Mouse (Mus musculus): ENCODE measurements around the gene Sema6d. TPM values are rescaled to one million over a fixed set of nuclear protein-coding genes. Genes with fewer than 3 reads are reported as not detected.

Sema6d gene
- total and polyA plus RNA-seq, 3 experiments = 0.05 TPM; not detected in 2

DNA sequence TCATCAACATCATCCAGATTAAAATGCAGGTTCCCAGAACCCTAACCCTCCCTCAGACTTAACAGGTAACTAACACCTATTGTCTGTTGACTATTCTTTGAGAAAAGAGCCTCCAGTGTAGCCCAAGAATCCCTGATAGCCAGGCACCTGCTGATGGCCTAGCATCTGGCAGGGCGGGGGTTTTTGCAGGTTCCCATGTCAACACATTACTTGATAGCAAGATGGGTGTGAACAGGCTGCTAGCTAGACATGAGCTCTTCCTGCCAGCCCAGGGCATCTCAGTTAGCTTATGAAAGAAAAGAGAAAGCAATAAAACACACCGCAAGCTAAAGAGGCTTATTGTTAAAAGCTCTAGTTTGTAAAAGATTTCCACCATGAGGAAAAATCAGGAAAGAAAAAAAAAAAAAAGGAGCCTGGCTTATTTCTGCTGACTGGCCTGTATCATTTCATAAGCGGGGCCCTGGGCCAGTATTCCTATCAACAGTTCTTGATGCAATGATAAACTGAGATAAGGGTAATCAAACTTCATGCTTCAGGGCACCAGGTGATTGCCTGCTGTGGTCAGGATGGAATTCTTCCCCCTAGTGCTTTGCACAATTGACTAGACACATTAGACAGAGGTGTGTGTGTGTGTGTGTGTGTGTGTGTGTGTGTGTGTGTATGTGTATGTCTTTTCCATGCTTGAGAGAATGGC is 528.9 kb downstream of the Sema6d start:
- TF ChIP-seq GATA1 (IDR thresholded peaks at IDR 0.05; ENCODE audit: borderline replicate concordance, low read length) (no peak), GATA2 (IDR thresholded peaks at IDR 0.05; ENCODE audit: borderline replicate concordance, low read depth, low read length) (no peak), CTCF (IDR thresholded peaks at IDR 0.05; ENCODE audit: low read depth, low read length) (no peak), TAL1 (conservative IDR thresholded peaks at IDR 0.05; ENCODE audit: low read depth, low read length) (no peak), POLR2AphosphoS5 (IDR thresholded peaks at IDR 0.05; ENCODE audit: insufficient replicate concordance, low read depth, low read length) (no peak)

DNA sequence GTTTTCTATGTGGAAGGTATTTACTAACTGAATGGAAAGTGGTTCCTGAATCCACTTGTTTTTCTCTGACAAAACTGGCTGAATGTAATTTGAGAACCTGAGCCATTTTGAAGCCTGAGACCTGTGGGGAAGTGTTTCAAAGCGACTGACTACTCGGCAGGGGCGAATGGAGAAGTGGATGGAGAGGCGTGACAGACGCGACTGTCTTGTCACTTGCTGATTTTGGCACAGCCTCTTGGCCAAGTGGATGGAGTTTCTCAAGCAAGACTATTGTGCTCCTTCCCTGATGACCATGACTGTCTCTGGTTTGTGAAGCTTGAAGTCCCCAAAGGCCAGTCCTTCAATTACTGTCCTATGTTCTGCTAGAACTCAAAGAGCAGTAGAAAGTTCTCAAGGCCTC is 530.7 kb downstream of the Sema6d start:
- Histone ChIP-seq H3K36me3 (replicated peaks) (no peaks in the 10 kb centered on the region), H3K27me3 (ENCODE audit: insufficient read depth, low read length) (no peaks in the 10 kb centered on the region), H3K4me1 (ENCODE audit: insufficient read depth, low read depth, low read length) (no peaks in the 10 kb centered on the region), H3K9me3 (replicated peaks) (peaks cover 52% of the 10 kb centered on the region), H3K4me3 (ENCODE audit: low read depth, low read length) (no peak overlapping the region)
- DNase-seq (ENCODE audit: low spot score) (no peak), ATAC-seq (ENCODE audit: extremely low read depth, insufficient number of reproducible peaks, low FRiP score, poor library complexity, severe bottlenecking) (no peak)
- TF ChIP-seq TAL1 (conservative IDR thresholded peaks at IDR 0.05; ENCODE audit: low read depth, low read length) (no peak), CTCF (IDR thresholded peaks at IDR 0.05; ENCODE audit: low read depth, low read length) (no peak), GATA2 (IDR thresholded peaks at IDR 0.05; ENCODE audit: borderline replicate concordance, low read depth, low read length) (no peak), GATA1 (IDR thresholded peaks at IDR 0.05; ENCODE audit: borderline replicate concordance, low read length) (no peak), POLR2AphosphoS5 (IDR thresholded peaks at IDR 0.05; ENCODE audit: insufficient replicate concordance, low read depth, low read length) (no peak)

More for the DNA sequence above, 528.9 kb downstream of the Sema6d start:
- no peak overlapping the region for H3K4me3 ChIP-seq (ENCODE audit: low read depth, low read length)
- peaks cover 60% of the 10 kb centered on the region for H3K9me3 ChIP-seq (replicated peaks)
- H3K4me1 ChIP-seq (ENCODE audit: insufficient read depth, low read depth, low read length) = no peaks in the 10 kb centered on the region
- DNase-seq (ENCODE audit: low spot score) (no peak), ATAC-seq (ENCODE audit: extremely low read depth, insufficient number of reproducible peaks, low FRiP score, poor library complexity, severe bottlenecking) (no peak)
- H3K36me3 ChIP-seq (replicated peaks) = no peaks in the 10 kb centered on the region
- no peaks in the 10 kb centered on the region for H3K27me3 ChIP-seq (ENCODE audit: insufficient read depth, low read length)

DNA sequence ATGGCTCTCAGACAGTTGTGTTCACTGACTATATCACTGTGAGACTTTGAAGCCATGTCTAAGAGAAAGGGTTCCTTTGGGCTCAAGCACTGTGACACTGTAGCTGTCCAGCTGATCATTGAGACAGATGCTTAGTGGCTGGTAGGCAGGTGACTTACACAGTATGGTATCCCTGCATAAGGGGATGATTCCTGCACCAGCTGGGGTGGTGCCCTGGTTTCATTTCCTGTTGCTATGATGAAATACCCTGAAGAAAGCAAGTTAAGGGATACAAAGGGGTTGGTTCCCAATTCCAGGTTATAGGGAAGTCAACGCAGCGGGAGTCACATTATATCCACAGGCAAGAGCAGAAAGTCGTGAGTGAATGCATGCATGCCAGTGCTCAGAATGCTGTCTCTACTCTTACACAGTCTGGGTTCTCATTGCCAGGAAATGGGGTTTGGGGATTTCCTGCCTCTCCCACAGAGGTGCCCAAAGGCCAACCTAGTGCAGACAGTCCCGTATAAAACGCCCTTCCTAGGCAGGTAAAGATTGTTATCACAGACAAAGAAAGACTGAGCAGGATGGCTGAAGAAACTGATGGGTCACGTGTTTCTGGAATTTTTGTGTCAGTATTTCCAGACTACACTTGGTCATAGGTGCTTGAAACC is 532.3 kb downstream of the Sema6d start:
- Histone ChIP-seq H3K9me3 (replicated peaks) (peaks cover 48% of the 10 kb centered on the region), H3K4me3 (ENCODE audit: low read depth, low read length) (no peak overlapping the region), H3K27me3 (ENCODE audit: insufficient read depth, low read length) (no peaks in the 10 kb centered on the region), H3K36me3 (replicated peaks) (no peaks in the 10 kb centered on the region), H3K4me1 (ENCODE audit: insufficient read depth, low read depth, low read length) (no peaks in the 10 kb centered on the region)
- DNase-seq (ENCODE audit: low spot score) (no peak), ATAC-seq (ENCODE audit: extremely low read depth, insufficient number of reproducible peaks, low FRiP score, poor library complexity, severe bottlenecking) (no peak)
- TF ChIP-seq POLR2AphosphoS5 (IDR thresholded peaks at IDR 0.05; ENCODE audit: insufficient replicate concordance, low read depth, low read length) = no peak
- no peak for TF ChIP-seq GATA2 (IDR thresholded peaks at IDR 0.05; ENCODE audit: borderline replicate concordance, low read depth, low read length)
- TF ChIP-seq GATA1 (IDR thresholded peaks at IDR 0.05; ENCODE audit: borderline replicate concordance, low read length) = no peak
- TF ChIP-seq TAL1 (conservative IDR thresholded peaks at IDR 0.05; ENCODE audit: low read depth, low read length) = no peak
- no peak for TF ChIP-seq CTCF (IDR thresholded peaks at IDR 0.05; ENCODE audit: low read depth, low read length)

DNA sequence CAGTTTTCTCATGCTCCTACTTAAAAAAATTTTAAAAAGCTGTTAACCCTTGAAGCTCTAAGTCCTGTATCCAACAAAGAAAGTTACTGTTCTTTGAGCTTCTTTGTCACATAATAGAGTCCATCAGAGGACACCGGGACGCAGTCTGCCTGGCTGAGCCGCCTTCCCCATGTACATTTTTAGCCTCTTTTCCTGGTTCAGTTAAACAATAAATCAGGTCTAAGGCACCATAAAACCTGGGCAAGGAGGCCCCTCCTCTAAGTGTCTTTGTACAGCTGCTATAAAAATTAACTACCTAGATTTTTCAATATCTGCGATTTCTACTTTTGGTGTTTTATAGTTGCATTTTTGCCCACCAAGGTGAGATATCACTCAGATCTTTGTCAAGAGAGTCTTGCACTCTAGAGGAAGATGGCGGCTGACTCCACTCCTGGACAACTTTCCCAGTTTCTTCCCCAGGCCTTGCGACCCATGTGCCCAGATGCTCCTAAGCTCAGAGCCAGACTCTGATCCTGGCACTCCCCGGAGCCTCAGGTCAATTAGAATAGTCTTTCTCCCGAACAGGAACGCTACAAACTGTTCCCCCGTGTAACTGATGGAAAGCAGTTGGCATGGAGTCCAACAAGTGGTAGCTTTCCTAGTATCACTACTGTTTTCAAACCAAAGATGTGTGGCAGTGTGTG is 534.6 kb downstream of the Sema6d start:
- H3K27me3 ChIP-seq (ENCODE audit: insufficient read depth, low read length) = no peaks in the 10 kb centered on the region
- DNase-seq (ENCODE audit: low spot score) = no peak
- H3K4me3 ChIP-seq (ENCODE audit: low read depth, low read length) = no peak overlapping the region
- H3K9me3 ChIP-seq (replicated peaks) = peaks cover 42% of the 10 kb centered on the region
- H3K4me1 ChIP-seq (ENCODE audit: insufficient read depth, low read depth, low read length) = no peaks in the 10 kb centered on the region
- H3K36me3 ChIP-seq (replicated peaks) = no peaks in the 10 kb centered on the region
- no peak for TF ChIP-seq TAL1 (conservative IDR thresholded peaks at IDR 0.05; ENCODE audit: low read depth, low read length)
- ATAC-seq (ENCODE audit: extremely low read depth, insufficient number of reproducible peaks, low FRiP score, poor library complexity, severe bottlenecking) = no peak

DNA sequence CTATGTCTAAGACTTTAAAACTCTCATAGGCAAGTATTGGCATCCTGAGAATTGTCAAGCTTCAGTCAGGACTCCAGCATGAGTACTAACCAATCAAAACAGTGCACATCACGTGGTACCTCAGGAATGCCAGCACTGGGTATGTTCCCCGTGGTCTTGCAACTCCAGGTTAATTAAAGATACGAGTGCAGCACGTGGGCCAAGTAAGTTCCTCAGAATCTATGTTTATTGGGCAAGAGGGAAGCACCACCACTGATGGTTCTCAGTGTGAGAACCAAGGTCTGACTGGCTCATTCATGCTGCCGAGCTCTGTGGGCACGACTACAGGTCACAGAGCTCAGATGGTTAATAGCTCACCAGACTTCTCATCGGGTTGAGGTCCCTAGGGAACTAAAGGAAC is 536.7 kb downstream of the Sema6d start:
- DNase-seq (ENCODE audit: low spot score) = no peak
- no peak for ATAC-seq (ENCODE audit: extremely low read depth, insufficient number of reproducible peaks, low FRiP score, poor library complexity, severe bottlenecking)
- Histone ChIP-seq H3K36me3 (replicated peaks) (no peaks in the 10 kb centered on the region), H3K4me3 (ENCODE audit: low read depth, low read length) (no peak overlapping the region), H3K4me1 (ENCODE audit: insufficient read depth, low read depth, low read length) (no peaks in the 10 kb centered on the region), H3K27me3 (ENCODE audit: insufficient read depth, low read length) (no peaks in the 10 kb centered on the region), H3K9me3 (replicated peaks) (peaks cover 41% of the 10 kb centered on the region)
- no peak for TF ChIP-seq GATA2 (IDR thresholded peaks at IDR 0.05; ENCODE audit: borderline replicate concordance, low read depth, low read length)
- no peak for TF ChIP-seq POLR2AphosphoS5 (IDR thresholded peaks at IDR 0.05; ENCODE audit: insufficient replicate concordance, low read depth, low read length)
- TF ChIP-seq CTCF (IDR thresholded peaks at IDR 0.05; ENCODE audit: low read depth, low read length) = no peak
- TF ChIP-seq TAL1 (conservative IDR thresholded peaks at IDR 0.05; ENCODE audit: low read depth, low read length) = no peak
- TF ChIP-seq GATA1 (IDR thresholded peaks at IDR 0.05; ENCODE audit: borderline replicate concordance, low read length) = no peak

DNA sequence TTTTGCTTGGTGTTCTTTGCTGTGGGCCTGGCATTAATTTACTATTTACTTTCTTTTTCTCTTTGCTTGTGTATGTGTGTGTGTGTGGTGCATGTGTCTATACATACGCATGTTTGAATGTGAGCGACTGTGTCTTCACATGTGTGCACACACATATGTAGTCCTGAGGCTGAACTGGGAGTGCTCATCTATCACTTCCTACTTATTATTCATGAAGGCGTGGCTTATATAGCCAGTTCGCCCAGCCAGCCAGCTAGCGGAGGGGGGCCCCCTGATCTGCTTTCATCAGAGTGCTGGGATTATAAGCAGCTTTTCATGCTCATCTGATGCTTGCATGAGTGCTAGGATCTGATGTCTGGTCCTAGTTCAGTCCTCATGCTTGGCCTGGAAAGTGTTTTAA is 537.9 kb downstream of the Sema6d start:
- TF ChIP-seq CTCF (IDR thresholded peaks at IDR 0.05; ENCODE audit: low read depth, low read length) (no peak), TAL1 (conservative IDR thresholded peaks at IDR 0.05; ENCODE audit: low read depth, low read length) (no peak), GATA2 (IDR thresholded peaks at IDR 0.05; ENCODE audit: borderline replicate concordance, low read depth, low read length) (no peak), POLR2AphosphoS5 (IDR thresholded peaks at IDR 0.05; ENCODE audit: insufficient replicate concordance, low read depth, low read length) (no peak)
- Histone ChIP-seq H3K9me3 (replicated peaks) (peaks cover 42% of the 10 kb centered on the region), H3K4me3 (ENCODE audit: low read depth, low read length) (no peak overlapping the region), H3K36me3 (replicated peaks) (no peaks in the 10 kb centered on the region), H3K4me1 (ENCODE audit: insufficient read depth, low read depth, low read length) (no peaks in the 10 kb centered on the region), H3K27me3 (ENCODE audit: insufficient read depth, low read length) (no peaks in the 10 kb centered on the region)
- no peak for ATAC-seq (ENCODE audit: extremely low read depth, insufficient number of reproducible peaks, low FRiP score, poor library complexity, severe bottlenecking)
- DNase-seq (ENCODE audit: low spot score) = no peak
